Mouse (Mus musculus): Measurements from ENCODE around the gene Acot3. TPM values are rescaled to one million over a fixed set of nuclear protein-coding genes. Genes with fewer than 3 reads are reported as not detected.
"Not testable (repeated sequence)": the region's sequence is repeated elsewhere in the genome, so short reads cannot be mapped to it uniquely, and the experiment has no call there.

Gene Acot3
- total RNA-seq, 2 experiments from 2014 or later = 1.2 to 1.4 TPM

DNA sequence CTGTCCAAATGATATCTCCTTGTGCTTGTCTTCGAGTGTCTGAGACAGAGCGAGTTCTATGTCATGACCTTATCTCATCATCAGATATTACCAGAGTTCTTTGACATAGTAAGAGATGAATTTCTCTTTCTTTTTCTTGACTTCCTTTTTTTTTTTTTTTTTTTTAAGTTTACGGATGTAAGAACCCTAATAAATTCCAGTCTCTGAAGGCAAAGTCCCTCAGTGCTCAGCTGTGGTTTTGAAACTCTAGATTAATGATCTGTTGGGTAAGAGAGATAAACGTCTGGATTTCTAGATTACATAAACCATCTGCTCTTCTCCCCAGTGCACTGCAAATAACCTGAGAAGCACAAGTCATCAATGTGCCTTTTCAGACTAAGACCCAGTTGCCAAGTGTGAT, 17.8 kb upstream of the Acot3 start:
- DNase-seq (ENCODE audit: extremely low spot score in 1 of 2, low spot score in 2 of 2) = no peak
- intact Hi-C loops (cut with DNase I) = loop anchor here (5.0 kb wide), 1 partner anchor 47 kb away; the partner anchor contains the start of gene Acot2

DNA sequence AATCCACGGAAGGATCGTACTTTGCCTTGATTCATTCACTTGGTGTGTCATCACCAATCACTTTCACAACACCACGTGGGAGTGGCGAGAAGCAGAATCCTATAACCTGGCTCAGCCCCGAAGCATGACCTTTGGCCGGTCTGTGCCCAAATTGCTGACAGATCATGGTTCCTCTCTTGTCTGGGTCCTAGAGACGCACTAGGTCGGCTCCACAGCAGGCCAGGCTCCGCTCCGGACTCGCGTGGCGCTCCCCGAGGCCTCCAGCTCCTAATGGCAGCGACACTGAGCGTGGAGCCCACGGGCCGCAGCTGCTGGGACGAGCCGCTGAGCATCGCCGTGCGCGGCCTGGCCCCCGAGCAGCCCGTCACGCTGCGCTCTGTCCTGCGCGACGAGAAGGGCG, 13.7 kb upstream of the Acot3 start, which contains the start of gene Acot4:
Acot4 (plus strand) TSS at position 139 of the 400 bp plus-strand sequence.
- intact Hi-C loops (cut with DNase I); DNase-seq (ENCODE audit: extremely low spot score in 1 of 2, low spot score in 2 of 2): not testable (repeated sequence)

DNA sequence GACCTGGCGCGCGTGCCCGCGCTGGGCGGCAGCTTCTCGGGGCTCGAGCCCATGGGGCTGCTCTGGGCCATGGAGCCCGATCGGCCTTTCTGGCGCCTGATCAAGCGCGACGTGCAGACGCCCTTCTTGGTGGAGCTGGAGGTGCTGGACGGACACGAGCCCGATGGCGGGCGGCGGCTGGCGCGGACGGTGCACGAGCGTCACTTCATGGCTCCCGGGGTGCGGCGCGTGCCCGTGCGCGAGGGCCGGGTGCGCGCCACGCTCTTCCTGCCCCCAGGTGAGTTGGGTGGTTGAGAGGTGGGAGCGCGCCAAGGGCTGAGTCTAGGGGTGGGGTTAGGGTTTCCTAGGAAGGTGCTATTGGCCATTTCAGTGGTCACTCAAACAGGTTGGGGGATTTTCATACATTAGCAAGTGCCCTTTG, 13.2 kb upstream of the Acot3 start, which contains the start of gene Gm49366:
Gm49366 (plus strand) TSS at position 245 of the 421 bp plus-strand sequence.
- peak in 1 of 2 experiments; percentile 40 for DNase-seq (ENCODE audit: extremely low spot score in 1 of 2, low spot score in 2 of 2)
- intact Hi-C loops (cut with DNase I) = not testable (repeated sequence)

DNA sequence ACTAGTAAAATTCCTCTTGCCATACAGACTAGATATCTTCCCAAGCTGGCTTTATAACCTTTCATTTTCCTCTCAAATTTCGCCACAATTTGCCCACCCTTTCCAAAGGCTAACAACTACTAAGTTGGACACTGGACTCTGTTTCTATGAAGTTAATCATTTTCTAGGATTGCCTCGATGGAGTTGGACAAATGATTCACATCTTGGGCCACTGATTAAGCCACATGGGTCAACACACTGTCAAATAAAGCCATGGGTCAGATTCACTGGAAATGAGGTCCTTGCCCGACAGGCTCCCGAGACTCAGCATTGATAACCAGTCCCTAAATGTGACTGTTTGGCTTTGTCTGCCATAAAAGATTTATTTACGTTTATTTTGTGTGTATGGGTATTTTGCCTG, 9.7 kb upstream of the Acot3 start:
- intact Hi-C loops (cut with DNase I) = no loop called here
- DNase-seq (ENCODE audit: extremely low spot score in 1 of 2, low spot score in 2 of 2) = no peak

DNA sequence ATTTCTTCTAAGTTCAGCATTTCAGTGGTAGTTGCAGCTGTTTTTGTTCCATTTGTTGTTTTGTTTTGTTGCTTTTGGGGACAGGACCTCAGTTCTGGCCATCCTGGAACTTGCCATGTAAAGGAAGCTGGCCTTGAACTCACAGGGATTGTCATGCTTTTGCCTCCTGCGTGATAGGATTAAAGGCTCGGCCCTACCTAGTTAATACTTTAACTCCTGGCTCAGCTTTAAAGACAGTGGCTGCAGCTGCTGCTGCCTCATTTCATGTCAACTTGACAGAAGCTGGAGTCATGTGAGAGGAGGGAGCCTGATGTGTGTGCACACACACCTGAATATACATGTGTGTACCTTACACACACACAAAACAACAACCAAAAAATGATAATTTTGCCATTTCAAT, 7.9 kb upstream of the Acot3 start:
- intact Hi-C loops (cut with DNase I) = no loop called here
- DNase-seq (ENCODE audit: extremely low spot score in 1 of 2, low spot score in 2 of 2) = no peak

DNA sequence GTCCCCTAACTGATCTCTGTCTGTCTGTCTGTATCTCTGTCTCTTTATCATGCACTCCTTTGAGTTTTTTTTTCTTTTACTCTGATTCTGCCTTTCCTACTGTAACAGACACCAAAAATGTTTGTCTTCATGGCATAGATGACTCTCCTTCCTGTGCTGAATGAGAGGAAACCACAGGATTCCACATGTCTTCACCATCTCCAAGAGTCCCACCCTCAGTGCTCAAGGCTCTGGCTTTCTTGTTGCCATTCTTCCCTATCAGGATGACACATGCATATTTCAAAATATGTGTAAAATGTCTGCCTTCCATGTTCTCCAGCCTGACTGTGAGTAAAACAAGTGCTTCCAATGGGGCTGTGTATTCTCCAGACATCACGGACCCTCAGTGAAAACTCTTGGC, 5.0 kb upstream of the Acot3 start:
- no peak for DNase-seq (ENCODE audit: extremely low spot score in 1 of 2, low spot score in 2 of 2)
- intact Hi-C loops (cut with DNase I) = no loop called here

DNA sequence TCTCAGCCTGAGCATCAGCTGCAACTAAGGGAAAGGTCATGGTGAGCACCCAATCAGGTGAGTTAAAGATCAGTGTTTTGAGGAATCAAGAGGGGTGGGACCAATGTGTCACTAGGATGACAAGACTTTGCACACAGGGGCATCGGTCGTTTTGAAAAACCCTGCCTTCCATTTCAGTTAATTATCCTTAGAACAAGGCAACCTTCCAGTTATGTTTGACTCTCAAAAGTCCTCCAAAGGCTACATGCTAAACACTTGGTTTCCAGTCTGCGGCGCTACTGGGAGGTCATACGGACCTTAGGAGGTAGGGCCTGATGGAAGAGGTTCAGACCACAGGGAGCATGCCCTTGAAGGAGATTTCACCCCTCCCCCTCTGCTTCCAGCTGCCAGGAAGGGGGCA, 1.2 kb upstream of the Acot3 start:
- DNase-seq (ENCODE audit: extremely low spot score in 1 of 2, low spot score in 2 of 2) = not testable (repeated sequence)
- intact Hi-C loops (cut with DNase I) = loop anchor here (10.0 kb wide), 1 partner anchor 336 kb away; no protein-coding TSS in a partner anchor

DNA sequence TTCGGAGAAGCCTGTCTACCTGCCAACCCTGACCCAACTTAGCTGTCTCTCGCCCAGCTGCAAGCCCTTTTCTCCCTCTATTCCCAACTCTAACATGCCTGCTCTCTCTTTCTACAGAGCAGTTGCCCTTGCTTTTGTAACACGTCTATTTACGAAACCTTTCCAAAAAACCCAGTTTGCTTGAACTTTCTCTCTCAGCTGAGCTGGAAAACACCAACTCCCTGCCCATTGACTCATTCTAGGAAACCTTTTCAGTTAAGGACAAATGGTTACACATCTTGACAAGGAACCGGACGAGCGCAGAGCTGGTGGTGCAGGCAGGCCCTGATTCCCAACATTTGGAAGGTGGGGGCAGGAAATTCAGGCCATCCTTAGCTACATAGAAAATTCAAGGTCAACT, 665 bp downstream of the Acot3 start:
- intact Hi-C loops (cut with DNase I) = loop anchor here (10.0 kb wide), 1 partner anchor 338 kb away; no protein-coding TSS in a partner anchor
- DNase-seq (ENCODE audit: extremely low spot score in 1 of 2, low spot score in 2 of 2) = no peak

DNA sequence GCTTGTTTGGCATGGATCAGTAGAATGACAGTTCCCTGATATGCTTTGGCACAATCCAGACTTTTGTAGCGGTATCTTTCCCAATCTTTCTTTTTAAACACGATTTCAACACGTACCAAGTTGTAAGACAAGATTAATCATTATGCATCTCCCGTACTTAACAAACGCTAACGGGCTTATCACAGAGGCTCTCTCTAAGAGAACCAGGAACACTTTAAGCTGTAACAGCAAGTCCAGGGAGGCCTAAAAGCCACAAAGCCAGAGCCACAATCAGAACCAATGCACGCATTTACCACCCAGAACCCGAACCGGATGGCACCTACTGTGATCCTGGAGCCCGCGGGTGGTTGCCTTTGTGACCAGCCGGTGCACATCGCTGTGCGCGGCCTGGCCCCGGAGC, 1.2 kb downstream of the Acot3 start:
- intact Hi-C loops (cut with DNase I) = loop anchor here (10.0 kb wide), 1 partner anchor 338 kb away; no protein-coding TSS in a partner anchor
- no peak for DNase-seq (ENCODE audit: extremely low spot score in 1 of 2, low spot score in 2 of 2)

DNA sequence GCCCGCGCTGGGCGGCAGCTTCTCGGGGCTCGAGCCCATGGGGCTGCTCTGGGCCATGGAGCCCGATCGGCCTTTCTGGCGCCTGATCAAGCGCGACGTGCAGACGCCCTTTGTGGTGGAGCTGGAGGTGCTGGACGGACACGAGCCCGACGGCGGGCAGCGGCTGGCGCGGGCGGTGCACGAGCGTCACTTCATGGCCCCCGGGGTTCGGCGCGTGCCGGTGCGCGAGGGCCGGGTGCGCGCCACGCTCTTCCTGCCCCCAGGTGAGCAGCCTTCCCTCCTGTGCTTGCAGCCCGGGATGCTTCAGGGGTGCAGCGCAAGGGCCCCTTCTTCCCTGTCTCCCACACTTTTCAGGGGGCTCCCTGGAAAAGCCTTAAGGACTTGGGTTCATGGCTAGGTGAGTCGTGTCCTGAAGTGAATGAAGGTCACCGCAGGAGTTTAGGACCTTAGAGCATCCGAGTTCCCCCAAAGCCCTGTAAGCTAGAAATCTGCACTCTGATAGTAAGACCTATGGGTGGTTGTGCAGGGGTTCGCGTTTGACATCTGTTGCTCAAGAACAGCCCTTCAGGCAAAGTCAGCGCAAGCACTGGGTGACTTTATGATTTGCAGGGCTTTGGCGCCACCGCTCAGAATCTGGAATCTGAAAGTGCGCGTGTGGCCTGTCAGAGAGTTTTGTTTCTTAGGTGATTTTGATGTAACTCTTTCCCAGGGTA, 1.9 kb downstream of the Acot3 start:
- DNase-seq (ENCODE audit: extremely low spot score in 1 of 2, low spot score in 2 of 2) = peak in 1 of 2 experiments; percentile 35
- intact Hi-C loops (cut with DNase I) = loop anchor here (10.0 kb wide), 1 partner anchor 339 kb away; no protein-coding TSS in a partner anchor

DNA sequence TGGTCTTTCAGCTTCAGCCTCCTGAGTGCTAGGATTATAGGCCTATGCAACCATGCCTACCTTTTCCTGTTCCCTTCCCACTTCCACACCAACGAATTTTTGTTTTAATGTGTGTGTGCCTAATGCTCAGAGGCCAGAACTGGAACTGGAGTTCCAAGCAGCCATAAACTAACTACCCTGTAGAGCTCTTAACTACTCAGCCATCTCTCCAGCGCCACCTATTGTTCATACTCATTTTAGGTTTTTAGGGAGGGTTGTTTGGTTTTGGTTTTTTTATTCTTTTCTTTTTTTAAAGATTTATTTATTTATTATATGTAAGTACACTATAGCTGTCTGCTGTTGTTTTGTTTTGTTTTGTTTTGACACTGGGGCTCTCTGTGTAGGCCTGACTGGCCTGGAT, 9.0 kb downstream of the Acot3 start:
- intact Hi-C loops (cut with DNase I) = no loop called here

DNA sequence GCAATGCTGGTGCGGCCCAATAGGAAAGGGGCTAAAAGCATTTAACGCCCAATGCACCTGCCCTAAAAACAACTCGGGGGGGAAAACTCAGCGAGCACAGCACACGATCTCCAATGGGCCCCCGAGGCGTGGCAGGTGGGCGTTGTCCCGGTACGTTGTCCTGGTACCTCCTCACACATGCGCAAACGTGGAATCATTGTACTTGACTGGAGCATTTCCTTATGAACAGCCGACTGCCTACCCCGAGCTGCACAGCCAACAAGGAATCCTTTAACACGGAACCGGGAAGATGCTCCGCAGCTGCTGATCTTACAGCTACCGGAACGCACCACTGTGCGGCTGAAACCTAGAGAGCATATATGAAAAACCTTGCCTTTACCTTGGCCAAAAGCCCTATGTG, 10.4 kb downstream of the Acot3 start:
- DNase-seq (ENCODE audit: extremely low spot score in 1 of 2, low spot score in 2 of 2) = no peak
- intact Hi-C loops (cut with DNase I) = no loop called here

More for the DNA sequence above, 9.0 kb downstream of the Acot3 start:
- no peak for DNase-seq (ENCODE audit: extremely low spot score in 1 of 2, low spot score in 2 of 2)

DNA sequence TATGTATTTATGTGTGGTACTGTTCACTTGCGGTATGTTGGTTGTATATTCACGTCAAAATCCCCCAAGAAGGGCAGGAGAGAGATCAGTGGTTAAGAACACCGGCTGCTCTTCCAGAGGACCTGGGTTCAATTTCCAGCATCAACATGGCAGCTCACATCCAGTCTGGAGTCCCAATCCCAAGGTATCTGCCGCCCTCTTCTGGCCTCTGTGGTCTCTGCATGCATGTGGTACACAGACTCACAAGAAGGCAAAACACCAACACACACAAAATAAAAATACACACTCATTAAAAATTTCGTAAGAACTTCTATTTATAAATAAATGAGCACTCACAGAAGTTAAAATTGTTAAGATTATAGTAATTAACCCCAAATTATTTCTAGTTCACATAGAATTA, 11.3 kb downstream of the Acot3 start:
- intact Hi-C loops (cut with DNase I) = no loop called here
- no peak for DNase-seq (ENCODE audit: extremely low spot score in 1 of 2, low spot score in 2 of 2)

DNA sequence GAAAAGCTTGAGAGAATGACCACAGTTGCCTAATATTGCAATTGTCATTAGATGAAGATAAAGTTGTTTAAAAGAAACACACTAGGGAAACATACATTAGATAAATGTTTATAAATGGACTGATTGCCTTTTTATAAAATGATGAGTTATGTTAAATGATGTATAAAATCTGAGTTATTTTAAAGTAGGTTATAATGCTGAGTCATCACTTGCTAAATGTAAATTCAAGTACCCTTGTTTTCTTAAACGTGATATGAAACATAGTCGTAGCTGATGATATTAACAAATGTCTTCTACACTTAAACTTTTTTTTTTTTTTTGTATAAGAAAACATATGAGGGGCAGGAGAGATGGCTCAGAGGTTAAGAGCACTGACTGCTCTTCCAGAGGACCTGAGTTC, 11.9 kb downstream of the Acot3 start:
- DNase-seq (ENCODE audit: extremely low spot score in 1 of 2, low spot score in 2 of 2) = no peak
- intact Hi-C loops (cut with DNase I) = no loop called here

DNA sequence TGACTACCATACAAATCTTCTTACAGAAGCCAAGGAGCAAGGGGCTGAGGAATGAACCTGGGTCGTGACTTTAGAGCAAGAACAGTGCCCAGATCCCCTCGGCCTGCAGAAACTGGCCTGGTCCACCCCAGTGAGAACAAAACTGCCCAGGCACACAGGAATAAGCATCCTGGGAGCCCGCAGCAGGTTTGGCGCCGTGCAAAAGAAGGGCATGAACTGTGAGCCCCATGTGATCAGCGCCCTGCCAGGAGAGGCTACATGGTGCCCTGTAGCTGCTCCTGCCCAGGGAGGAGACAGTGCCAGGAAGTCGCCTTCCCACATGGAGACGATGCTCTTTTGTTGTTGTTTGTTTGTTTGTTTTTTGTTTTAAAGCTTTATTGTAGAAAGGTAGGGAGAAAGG, 12.7 kb downstream of the Acot3 start:
- DNase-seq (ENCODE audit: extremely low spot score in 1 of 2, low spot score in 2 of 2) = no peak
- intact Hi-C loops (cut with DNase I) = no loop called here

DNA sequence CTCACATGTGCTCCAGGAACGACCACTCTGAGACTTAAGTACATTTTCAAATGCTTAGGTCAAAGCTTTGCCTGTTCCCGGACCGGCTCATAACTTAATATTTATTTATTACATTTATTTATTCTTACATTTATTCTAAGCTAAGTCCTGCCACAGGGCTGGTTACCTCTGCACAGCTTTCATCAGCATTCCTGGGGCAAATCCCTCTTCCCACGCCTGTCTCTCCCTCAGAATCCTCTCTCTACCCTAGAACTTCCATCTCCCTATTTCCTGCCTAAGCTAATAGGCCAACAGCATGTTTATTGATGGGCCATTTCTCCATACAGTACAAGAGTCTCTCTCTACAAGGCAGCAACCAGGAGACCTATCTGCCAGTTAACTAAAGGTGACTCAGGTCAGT, 15.8 kb downstream of the Acot3 start:
- DNase-seq (ENCODE audit: extremely low spot score in 1 of 2, low spot score in 2 of 2) = no peak
- intact Hi-C loops (cut with DNase I) = no loop called here

DNA sequence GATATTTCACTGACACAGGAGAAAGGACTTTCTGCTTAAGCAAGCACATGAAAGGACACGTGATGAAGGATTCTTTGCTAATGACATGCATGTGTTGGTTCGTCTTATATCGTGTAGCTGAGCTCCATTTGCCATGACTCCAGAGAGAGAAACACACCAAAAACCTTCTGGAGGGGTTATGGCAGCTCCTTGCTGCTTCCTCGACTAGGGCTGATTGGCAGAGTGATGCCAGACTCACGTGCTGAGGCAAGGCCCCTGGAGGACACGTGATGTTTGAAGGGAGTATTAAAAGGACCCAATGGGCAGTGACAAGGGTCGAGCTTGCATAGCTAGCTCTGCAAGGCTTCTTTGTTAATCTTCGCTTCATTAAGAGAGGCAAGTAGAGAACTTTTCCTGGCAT, 16.4 kb downstream of the Acot3 start:
- intact Hi-C loops (cut with DNase I) = no loop called here
- DNase-seq (ENCODE audit: extremely low spot score in 1 of 2, low spot score in 2 of 2) = no peak

DNA sequence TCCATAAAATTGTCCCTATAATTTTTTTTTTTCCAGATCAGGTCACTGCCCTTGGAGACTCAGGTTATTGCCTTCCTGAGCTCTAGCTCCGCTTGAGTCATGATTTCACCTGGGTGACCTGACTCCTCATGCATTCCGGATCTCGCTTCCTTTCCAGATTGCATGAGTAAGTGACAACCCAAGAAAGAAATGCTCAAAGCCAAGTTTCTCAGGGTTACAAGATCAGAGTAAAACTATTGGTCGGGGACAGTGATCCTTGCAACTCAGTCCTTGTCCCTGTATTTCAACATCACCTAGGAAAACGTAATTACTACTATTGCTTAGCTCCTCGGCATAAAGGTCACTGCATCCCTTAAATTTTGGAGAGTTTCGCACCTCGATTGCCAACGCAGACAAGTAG, 17.0 kb downstream of the Acot3 start, which contains the start of gene Acot5:
Acot5 (plus strand) TSS at position 340 of the 400 bp plus-strand sequence.
- DNase-seq (ENCODE audit: extremely low spot score in 1 of 2, low spot score in 2 of 2) = no peak
- intact Hi-C loops (cut with DNase I) = no loop called here

DNA sequence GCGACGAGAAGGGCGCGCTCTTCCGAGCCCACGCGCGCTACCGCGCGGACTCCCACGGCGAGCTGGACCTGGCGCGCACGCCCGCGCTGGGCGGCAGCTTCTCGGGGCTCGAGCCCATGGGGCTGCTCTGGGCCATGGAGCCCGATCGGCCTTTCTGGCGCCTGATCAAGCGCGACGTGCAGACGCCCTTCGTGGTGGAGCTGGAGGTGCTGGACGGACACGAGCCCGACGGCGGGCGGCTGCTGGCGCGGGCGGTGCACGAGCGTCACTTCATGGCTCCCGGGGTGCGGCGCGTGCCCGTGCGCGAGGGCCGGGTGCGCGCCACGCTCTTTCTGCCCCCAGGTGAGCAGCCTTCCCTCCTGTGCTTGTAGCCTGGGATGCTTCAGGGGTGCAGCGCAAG, 17.6 kb downstream of the Acot3 start:
- DNase-seq (ENCODE audit: extremely low spot score in 1 of 2, low spot score in 2 of 2) = peak in 1 of 2 experiments; percentile 58
- intact Hi-C loops (cut with DNase I) = not testable (repeated sequence)

DNA sequence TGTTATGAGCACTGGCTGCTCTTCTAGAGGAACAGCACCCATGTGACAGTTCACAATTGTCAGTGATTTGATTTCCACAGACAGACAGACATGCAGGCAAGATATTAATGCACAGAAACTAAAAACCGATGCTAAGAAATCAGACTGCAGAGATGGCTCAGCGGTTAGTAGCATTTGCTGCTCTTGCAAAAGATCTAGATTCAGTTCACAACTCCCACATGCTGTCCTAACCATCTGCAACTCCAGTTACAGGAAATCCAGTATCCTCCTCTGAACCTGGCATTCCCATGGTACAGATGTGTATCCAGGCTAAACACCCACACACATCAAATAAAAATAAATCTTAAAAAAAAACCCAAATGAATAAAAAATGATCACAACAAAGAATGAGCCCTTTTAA, 19.8 kb downstream of the Acot3 start:
- peak in 1 of 2 experiments; percentile 27 for DNase-seq (ENCODE audit: extremely low spot score in 1 of 2, low spot score in 2 of 2)
- intact Hi-C loops (cut with DNase I) = no loop called here

All from left cerebral cortex, postnatal 10 days (tissue).